Mouse (Mus musculus) heart, postnatal 4 days (tissue): Measurements from ENCODE around the gene Foxp1. TPM values are rescaled to one million over a fixed set of nuclear protein-coding genes. Genes with fewer than 3 reads are reported as not detected.

Source experiments
- DNase-seq: peaks from one replicate; pipeline ENCODE4 v3.0.0; 2021
- total RNA-seq, 2 experiments: library from RNA; stranded (reverse); gene quantifications; 2 replicates each; pipeline ENCODE4 v1.2.3; 2021

The Foxp1 gene
- total RNA-seq, 2 experiments from 2014 or later, result 66.1 to 67.0 TPM

DNA sequence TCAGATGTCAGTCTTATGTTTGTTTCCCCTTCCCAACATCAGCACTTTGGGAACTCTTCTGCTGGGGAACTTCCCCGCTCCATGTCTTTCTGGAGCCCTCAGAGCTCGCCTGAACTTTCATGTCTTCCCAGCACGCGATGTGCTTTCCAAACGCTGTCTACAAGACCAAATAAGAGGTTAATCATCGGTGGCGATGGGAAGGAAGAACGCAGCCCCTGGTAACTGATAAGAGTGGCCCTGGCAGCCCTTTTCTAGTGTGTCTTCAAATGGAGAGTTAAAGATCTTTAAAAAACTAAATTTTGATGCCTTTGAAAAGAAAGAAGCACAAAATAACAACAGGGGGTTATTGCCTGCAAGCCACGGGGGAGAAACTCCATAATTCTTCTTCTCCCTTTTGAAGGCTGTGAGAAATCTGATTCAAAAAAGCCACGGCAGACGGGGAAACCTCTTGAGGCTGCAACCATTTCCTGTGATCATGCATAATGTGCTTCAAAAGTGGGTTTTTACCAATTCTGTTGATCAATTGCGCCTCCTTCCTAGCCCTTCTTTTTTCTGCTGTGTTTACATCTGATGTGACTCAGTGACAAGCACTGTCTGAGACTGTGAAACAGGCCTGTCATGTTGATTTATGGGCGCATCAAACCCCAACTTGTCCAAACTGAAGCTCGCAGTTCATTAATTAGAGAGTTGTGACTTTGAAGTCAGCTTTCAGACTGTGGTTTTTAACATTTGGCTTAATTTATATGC, 509.2 kb downstream of the Foxp1 start:
- no peak for DNase-seq

DNA sequence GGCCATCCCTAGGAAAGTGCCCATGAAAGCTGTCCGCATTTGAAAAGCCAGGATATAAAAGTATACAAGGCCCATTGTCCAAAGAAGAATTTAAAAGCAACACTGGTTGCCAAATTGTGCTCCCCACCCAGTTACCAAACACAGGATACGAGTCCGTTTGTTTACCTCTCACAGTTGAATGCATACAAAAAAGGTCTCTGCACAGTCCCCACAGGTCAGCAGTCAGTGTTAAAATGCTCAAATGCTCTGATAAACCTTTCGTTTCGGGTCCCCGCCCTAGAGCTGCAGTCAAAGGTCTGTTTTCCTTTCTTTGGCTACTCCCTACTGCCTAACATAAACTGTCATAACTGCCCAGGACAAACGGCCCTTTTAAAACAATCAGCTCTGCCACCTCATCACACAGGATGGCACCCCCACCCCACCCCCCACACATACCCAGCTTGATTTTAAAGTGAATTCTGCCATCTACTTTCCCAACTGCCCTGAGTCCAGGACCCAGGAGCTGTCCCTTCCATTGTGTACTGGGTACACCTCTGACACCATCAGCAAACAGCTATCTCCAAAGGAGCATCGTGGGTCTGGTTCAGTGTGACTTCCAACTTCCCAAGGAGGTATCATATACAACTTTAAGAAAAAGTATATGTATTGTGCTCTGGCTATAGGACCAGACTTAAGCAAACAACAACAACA, 510.5 kb downstream of the Foxp1 start:
- no peak for DNase-seq

DNA sequence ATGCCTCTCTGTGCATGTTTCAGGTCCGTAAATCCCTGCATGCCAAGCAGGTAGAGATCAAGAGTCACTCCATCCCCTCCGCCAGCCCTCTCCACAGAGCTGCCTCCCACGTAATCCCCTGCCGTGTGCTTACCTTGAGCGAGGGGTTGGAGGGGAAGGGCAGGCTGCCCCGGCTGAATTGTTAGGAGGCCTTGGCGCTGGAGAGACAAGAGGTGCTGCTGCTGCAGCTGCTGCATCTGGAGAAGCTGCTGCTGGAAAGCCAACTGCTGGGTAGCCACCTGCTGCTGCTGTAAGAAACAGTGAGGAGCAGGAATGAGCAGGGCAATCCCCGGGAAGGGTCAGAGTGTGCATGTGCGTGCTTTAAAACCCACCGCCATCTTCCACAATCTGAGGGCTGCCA, 512.8 kb downstream of the Foxp1 start:
- DNase-seq, result no peak

DNA sequence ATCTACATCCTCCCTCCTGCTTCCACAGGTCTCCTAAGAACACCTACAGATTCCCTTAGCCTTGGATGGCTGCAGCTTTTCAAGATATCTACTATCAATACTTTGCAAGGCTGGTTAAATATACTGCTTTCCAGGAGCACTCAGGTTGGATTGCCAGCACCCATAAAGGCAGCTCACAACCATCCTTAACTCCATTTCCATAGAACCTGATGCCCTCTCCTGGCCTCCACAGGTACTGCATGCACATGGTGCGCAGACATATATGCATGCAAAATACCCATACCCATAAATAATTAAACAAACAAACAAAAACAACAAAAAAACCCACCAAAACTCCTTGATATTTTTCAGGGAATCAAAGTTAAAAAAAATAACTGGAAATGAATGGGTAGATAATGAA, 514.0 kb downstream of the Foxp1 start:
- no peak for DNase-seq

DNA sequence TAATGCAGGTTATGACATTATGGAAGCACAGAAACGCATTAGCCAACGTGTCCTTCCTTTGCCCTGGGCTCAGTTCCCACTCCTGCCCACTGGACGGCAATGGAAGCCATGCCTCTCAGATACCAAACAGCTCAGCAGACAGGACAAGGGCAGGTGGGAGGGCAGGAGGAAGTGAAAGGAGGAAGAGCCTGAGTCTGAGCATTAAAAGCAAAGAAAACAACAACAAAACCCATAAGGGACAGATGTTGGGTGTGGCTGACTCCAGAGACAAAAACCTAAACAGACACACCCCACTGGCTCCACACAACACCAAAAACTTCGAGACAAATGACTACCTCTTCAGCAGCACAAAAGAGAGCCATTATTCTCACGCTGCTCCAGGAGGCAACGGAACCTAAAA, 515.0 kb downstream of the Foxp1 start:
- no peak for DNase-seq

DNA sequence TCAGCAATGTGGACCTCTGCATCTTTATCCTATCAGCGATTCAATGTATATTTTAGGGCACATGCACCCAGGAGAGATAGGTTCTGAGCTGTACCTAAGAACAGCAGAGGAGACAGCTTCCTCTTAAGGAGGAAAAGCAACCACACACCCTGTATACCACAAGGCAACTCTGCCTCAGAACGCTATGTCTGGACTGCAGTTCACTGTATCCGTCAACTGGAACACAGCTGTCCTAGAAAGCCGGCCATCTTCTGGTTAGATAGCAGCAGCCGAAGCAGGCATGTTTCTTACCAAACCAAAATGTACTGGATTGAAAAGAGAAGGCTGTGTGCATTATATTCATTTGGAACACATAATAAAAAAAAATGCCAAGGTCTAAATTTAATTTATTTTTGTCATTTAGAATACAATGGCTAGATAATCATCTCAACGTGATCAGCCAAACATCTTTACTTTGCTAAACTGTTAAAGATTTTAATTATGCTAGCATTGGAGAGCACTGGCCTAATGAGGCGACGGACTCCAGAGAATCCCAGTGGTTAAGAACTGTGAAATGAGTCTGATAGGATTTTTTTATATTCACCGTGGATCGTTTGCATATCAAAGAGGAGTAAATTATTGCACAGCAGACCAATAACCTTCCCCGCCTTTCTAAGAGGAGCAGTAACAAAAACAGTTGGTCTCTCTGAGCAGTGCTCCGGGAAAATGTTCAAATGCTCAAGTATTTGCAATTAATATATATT, 518.1 kb downstream of the Foxp1 start:
- no peak for DNase-seq

DNA sequence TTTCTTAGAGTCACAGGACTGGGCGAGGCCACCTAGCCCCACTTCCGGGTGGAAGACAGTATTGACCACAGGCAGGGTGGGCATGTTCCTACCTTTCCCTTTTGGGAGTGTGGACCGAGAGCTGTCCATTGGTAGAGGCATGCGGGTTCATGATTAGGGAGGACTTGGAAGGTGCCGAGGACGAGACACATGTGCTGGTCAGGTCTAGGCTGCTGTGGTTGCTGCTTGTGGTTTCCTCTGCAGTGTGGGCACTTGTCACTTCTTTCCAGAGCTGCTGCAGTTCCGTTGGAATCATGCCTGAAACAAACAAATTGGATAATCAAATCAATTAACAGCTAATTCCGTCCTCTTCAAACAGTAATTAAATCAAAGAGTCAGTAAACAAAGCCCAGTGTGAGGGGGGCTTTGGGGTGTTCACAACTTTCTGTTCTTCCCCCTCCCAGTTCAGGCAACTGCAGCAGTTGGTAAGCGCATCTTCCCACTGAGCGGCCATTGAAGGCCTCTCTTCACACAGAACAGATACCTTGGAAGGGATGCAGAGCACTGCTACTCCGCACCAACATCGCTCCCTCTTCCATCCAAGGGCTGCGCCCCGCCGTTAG, 519.3 kb downstream of the Foxp1 start:
- no peak for DNase-seq

DNA sequence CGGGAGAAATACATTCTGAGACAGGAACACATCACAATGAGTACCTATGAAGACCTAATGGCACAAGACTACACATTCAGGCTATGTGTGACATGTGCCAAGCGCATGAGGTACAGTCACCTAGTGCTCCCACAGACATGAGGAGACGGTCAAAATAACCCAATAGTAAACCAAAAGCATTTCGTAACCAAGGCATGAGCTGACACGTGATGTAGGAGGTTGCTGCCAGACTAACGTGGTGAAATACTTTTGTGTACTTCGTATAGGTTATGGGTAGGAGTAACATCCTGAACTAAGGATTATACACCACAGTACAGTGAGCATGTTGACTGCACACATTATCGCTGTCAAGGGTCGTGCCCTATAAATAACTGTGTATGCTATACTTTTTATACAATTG, 520.9 kb downstream of the Foxp1 start:
- no peak for DNase-seq

DNA sequence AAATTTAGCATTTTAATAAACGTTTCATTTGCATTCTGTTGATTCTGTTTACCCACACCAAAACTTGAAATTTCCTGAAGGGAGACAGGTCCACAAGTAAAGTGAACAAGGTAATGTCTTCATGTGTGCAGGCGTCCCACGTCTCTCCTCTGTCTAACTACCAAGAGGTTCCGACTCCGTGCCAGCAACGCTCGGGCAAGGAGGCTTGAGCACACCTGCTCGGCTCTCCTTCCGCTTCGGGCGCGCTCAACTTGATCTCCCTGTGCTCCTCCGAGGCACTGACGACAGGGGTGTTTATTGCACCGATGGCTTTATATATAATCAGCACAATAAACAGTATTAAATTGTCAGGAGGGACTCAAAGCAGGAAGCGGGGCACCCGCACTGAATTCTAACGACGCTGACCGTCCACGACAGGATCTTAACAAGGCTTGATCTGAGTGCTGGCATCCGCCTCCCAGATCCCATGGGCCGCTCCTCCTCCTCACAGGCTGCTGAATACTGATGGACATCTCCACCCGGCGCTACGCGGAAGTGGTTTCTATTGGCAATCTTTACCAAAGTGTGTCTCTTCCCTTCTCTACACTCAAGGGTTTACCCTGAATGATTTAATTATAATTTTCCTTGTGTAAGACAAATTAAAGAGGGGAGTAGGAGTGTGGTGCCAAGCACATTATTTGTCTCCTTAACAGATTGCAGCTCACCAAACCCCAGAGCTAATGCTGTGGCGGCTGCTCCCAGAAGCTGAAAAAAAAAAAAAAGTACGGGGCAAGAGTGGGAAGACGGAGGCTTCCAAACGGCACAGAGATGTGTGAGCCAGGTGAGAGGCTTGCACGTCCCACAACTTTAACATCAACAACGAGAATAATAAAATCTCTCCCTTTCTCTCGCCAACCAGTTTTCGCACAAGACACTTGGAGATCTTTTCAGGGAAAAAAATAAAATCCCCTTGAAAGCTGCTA, 523.3 kb downstream of the Foxp1 start:
- no peak for DNase-seq

DNA sequence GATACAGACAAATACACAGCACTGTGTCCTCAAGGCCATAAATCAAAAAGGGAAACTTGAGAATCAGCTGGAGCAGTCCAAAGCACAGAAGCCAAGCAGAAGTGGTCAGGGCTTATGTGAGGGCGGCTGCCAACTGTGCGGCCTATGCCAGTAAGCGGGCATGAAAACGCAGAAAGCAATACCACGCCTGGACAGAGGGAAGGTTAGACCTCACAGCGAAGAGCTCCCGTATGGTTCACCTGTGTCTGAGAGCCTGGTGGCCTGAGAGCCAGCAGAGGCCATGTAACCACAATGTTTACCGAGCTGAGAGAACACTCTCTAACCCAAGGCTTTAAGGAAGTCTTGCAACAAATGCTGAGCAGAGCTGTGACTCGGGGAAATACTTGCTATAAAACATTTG, 524.8 kb downstream of the Foxp1 start:
- no peak for DNase-seq

DNA sequence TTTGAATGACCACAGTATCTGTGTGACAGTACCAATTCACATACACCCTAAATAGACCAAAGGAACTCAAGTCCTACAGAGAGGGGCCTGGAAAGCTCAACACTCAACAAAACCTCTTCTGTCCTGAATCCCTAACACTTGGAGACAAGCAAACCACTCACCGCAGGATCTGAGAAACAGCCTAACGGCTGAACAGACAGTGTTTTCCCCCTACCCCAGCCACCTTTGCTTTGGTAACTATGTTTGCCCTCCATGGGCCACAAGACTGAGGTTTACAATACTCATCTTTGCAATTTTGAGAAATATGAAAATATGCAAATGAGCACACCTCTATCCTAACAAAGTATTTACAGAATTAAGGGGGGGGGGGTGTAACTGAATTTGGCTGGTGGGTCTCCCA, 525.7 kb downstream of the Foxp1 start:
- no peak for DNase-seq

DNA sequence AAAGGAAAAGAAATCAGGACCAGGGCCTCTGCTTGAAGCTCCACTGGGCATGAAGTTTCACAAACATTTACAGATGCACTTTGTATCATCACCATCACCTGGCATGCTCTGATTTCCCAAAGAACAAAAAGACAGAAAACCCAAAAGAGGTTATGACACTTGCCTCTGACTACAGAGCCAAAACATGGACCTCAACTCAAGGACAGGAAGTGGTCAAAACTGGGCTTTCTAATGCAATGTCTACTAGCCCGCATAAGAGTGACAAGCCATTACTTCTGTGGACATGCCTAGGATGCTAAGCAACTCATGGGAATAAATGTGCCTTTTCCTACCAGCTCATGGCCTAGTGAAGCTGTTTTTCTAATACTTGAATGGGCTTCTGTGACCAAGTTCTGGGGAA, 526.2 kb downstream of the Foxp1 start:
- DNase-seq, result no peak

DNA sequence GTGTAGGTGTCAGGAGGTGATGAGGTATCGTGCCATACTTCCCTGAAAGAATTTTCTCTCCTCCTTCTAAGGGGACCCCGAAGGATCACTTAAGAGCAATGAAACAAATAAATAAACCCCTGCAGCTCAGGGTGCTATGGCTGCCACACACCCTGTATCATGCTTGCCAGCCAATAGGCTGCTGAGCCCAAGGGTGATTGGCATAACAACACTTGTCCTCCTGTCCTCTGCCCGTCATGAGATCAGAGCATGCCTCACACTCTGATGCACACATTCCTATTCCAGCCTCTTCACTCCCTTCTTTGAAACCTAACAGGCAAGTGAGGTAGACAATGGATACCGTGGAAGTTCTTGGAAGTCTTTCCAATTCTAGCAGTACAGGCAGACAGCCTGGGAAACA, 526.8 kb downstream of the Foxp1 start:
- no peak for DNase-seq

DNA sequence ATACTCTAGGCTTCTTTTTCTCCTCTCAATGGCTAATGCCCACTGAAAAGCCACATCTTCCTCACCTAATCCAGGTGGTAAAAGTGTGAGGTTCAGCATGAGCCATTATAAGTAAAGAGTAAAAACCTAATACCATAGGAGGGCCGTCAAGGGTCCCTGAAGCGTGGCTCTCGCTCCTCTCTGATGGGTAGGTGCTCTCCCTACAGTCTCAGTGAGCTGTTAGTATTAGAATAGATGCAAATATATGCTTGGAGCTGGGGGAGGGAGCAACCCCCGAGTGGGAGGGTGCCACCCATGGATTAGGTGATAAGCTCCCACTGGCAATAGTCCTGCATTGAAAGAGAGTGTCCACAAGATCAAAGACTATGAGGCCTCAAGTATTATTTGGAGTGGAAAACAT, 527.6 kb downstream of the Foxp1 start:
- DNase-seq, result no peak

DNA sequence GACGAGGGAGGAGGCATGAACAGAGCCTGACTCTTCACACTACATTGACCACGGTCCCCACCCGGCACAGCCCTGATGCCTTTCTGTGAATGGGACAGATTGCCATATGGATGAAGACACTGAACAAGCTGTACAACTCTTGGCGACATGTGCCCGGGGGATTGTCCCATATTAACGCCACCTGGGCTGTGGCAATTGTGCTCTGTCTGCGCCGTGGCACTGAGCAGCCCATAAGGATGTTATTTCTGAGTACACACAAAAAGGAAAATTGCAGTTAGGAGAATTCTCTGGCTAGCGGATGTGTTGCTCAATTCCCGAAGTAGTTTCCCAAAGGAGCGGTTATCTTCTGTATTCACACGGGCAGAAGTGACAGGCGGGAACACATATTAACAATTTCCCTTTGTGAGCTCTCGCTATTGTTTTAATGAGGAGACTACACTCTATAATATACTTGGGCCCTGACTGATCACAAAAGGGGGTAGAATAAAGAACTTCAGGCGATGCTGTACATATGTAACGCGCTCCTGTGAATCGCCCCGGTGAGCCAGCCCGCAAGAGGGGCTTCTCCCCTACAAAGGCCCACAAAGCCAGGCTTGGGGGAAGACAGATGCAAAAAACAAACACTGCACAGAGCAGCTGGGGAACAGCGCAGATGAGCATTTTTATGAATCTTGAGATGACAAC, 528.3 kb downstream of the Foxp1 start:
- no peak for DNase-seq

DNA sequence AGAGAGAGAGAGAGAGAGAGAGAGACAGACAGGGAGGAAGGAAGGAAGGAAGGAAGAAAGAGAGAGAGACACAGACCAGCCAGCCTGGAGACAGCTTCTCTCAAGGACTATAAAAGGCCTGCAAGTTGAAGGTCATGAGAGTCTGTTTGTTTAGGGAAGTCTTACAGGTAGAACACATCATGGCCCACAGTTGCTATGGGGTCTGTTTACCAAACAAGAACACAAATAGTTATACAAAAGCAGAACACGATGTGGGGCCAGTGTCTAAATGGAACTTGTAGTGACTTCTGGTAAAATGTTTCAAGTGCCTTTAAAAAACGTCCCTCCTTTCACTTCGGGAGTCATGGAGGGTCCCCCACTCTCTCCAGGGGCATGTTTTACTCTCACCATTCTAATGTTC, 529.3 kb downstream of the Foxp1 start:
- no peak for DNase-seq

DNA sequence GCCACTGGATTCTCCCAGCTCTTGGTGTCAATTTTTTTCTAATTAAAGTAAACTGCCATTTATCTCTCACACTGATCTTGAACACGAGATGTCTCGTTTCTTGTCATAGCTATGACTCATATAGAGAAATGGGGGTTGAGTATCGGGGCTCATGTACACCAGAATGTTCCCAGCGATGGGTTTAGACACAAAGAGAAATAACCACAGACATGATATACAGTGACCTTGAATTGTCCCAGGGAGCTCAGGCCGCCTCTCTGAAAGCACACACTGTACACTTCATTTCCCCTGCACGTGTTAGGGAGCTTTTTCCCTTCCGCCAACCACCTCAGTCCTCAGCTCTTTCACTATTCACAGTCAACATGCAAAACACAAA, 529.8 kb downstream of the Foxp1 start:
- DNase-seq, result no peak

DNA sequence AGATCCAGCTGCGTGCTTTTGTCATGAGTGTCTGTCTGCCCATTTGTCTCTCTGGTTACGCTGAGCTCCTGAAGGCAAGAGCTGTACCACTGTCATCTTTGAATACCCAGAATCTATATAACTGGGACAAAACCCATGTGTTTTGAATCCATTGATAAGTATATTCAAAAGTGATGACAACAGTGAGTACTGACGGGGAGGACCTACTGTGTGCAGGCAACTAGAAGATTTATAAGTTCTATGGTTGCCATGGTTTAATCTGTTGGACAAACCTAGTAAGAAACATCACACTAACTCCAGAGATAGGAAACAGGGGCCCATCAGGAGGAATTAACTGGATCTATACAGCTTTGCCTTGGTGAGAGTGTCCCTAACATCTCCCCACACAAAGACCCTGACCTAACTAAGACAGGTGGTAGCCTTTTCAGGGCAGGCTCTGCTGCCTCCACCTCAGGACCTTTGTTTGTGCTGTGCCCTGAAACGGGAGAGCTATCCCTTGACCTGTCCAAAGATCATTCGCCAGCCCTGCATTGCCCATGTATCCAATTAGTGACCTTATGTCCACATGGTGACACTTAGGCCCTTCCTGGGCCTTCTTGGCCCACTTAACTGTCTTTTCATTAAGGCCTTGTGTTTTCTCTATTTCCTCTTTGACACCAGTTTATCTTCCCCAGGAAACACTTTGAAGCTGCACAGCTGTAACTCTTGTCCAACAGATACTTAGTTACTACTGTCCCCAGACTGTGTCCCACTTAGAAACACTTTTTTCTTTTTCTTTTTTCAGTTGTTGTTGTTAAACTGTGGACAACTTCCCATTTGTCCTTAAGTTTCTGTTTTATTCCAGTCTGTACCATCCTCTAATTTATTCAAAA, 530.4 kb downstream of the Foxp1 start:
- no peak for DNase-seq

DNA sequence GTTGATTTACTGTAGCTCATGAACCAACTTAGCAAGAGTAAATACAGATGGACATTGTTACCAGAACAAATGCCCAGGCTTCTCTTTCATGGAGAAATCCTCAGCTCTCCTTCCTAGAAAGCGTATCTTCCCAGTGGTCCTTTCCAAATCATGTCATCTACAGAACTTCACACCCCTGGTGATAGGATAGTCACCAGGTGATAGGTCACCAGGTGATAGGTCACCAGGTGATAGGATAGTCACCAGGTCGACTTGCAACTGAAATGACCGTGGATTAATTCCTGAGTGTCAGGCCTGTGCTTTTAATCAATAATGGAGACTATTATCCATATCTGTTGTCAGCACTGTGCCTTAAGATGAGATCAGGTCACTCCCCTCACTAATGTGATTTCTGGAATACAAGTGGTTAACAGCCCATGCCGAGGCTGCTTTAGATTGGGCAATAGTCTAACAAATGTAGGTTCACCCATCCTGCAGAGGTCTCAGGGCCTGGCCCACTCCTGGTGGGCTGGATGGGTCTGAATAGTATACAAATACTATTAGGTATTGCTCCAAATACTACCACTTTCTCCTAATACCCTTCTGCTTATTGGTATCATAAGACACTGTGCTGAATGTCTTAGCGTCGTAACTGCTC, 534.9 kb downstream of the Foxp1 start:
- DNase-seq, result no peak

DNA sequence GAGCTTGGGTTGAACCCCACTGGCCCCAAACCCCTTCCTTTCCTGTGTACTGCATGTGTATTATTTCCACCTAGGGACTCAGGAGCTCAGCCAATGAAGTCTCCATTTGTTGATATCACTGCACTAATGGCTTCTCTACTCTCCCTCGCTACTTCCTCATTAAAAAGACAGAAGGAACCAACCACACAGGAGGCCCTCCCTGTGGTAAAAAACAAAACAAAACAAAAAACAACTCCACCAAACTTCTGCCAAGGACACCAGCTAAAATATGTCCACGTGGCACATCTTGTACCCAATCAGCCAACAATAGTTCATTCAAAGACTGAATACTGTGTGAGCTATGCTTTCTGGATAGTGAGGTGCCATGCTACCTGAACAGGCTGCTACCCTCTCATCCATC, 537.1 kb downstream of the Foxp1 start:
- DNase-seq, result no peak
